Mouse (Mus musculus) lung, embryonic 15.5 days (tissue): ENCODE results near the gene Pea15a. TPM values are rescaled to one million over a fixed set of nuclear protein-coding genes. Genes with fewer than 3 reads are reported as not detected.
A peak's percentile ranks its signal among the peaks of the same experiment; 100 is the strongest.

ENCODE experiments used
- ATAC-seq: fragments of 200-750 bp; cut with Nextera tagmentation; 2 replicates; pipeline ENCODE4 v1.8.0; 2017; ENCODE audit warnings: moderate number of reproducible peaks, borderline replicate concordance; ENCODE audit not compliant: low FRiP score, low TSS enrichment; ENCODE audit errors: extremely low read depth
- H3K27ac ChIP-seq: fragments of 300-500 bp; sonication (generic); 2 replicates; pipeline ENCODE4 v1.5.1; 2015; ENCODE audit warnings: moderate library complexity, mild to moderate bottlenecking, inconsistent platforms
- H3K27me3 ChIP-seq: fragments of 300-500 bp; sonication (generic); 2 replicates; pipeline ENCODE4 v1.6.1; 2015; ENCODE audit warnings: inconsistent platforms
- H3K36me3 ChIP-seq: fragments of 300-500 bp; sonication (generic); 2 replicates; pipeline ENCODE4 v1.6.1; 2015; ENCODE audit warnings: inconsistent platforms
- H3K4me1 ChIP-seq: fragments of 300-500 bp; sonication (generic); 2 replicates; pipeline ENCODE4 v1.6.1; 2015; ENCODE audit warnings: inconsistent platforms
- H3K4me2 ChIP-seq: fragments of 300-500 bp; sonication (generic); 2 replicates; pipeline ENCODE4 v1.6.1; 2015; ENCODE audit warnings: inconsistent platforms, mild to moderate bottlenecking, moderate library complexity
- H3K4me3 ChIP-seq: fragments of 300-500 bp; sonication (generic); 2 replicates; pipeline ENCODE4 v1.5.1; 2015; ENCODE audit warnings: mild to moderate bottlenecking, inconsistent platforms
- H3K9ac ChIP-seq: fragments of 300-500 bp; sonication (generic); 2 replicates; pipeline ENCODE4 v1.6.1; 2015; ENCODE audit warnings: inconsistent platforms
- H3K9me3 ChIP-seq: fragments of 300-500 bp; sonication (generic); 2 replicates; pipeline ENCODE4 v1.6.1; 2016; ENCODE audit warnings: inconsistent platforms
- whole genome bisulfite sequencing: fragments of 180-500 bp; shearing (Covaris S2); methylation state at CpG from one replicate; pipeline ENCODE4 v1.1.7; 2015; 5-methylcytosine and 5-hydroxymethylcytosine counted together
- polyA plus RNA-seq: library from polyadenylated mRNA; unstranded; fragments of >200 nt; fragmentation: Nextera tagmentation; extraction: Ambion mirVana; gene quantifications from 2 replicates; pipeline ENCODE4 v1.2.1, GENCODE M21; 2015

Pea15a gene
- polyA plus RNA-seq, 1 experiment from 2014 or later: 146 TPM

DNA sequence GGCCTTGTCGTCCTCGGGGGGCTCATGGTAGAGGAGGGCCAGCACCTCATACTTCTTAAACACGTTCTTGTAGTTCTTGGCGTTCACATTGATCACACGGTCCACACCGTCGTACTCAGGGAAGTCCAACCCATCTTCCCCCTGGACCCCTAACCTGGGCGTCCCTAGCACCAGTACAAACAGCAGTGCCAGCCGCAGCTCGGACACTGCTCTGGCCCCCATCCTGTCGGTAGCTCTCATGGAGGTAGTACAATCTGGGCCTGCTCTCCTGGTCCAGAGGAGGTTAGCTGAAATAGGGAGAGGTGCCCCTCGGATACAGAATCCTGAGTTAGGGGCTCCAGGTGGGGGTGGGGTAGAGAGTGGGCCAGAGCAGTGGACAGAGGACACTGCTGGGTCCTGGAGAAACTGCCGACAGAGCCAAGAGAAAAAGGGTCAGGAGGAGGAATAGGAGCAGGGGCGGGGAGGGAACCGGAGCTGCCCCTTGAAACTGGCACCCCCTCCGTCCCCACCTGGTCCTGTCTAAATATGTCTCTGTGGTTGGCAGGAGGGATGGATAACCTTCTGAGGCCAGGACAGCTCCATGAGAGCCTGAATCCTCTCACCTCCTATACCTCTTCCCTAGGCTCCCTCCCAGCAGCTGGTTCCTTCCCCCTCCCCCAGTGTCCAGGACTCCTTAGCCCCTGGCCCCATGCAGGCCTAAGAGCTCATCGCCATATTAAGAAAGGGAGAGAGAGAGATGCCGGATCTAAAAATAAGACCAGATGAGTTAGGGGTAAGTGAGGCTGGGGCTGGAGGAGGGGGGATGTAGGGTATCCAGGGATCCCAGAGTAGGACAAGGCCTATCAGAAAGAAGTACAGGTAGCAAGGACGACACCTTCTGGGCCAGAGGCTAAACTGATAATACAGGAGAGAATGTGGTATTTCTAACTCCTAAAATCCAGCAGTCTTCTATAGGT, 13.1 kb upstream of the Pea15a start, which contains the start of gene Casq1:
Gene Casq1 (minus strand): TSS at position 418 of the 956 bp plus-strand sequence.
- Histone ChIP-seq H3K4me2 (no peak within 1 kb of the TSS; the same call in 1 of the 2 replicates), H3K36me3 (no peaks in the 10 kb centered on the region), H3K4me3 (no peak within 1 kb of the TSS), H3K27me3 (no peaks in the 10 kb centered on the region), H3K9me3 (no peaks in the 10 kb centered on the region), H3K9ac (no peak within 1 kb of the TSS), H3K4me1 (peaks cover 50% of the 10 kb centered on the region), H3K27ac (peak within 1 kb of the TSS; percentile 61)
- WGBS: 74% methylated on average over 19 of the region's 19 CpGs
- no peak for ATAC-seq

- Histone ChIP-seq H3K9me3 (no peaks in the 10 kb centered on the region), H3K4me1 (peaks cover 62% of the 10 kb centered on the region), H3K27ac (no peak overlapping the region), H3K4me3 (no peak overlapping the region), H3K27me3 (no peaks in the 10 kb centered on the region), H3K9ac (no peak overlapping the region), H3K36me3 (no peaks in the 10 kb centered on the region), H3K4me2 (no peak overlapping the region)
- whole genome bisulfite sequencing: 56% methylated on average over 15 of the region's 15 CpGs
- no peak for ATAC-seq
These were observed 11.7 kb upstream of the Pea15a start for GRCm38 (mm10) chr1:172218164-172218910.

GRCm38 (mm10) chr1:172217148-172217547, 10.5 kb upstream of the Pea15a start:
- peak overlapping the region; percentile 72 for H3K27ac ChIP-seq
- H3K4me2 ChIP-seq: peak overlapping the region; percentile 47
- 2% methylated on average over 5 of the region's 5 CpGs for WGBS
- H3K27me3 ChIP-seq: no peaks in the 10 kb centered on the region
- H3K9ac ChIP-seq: peak overlapping the region; percentile 31
- peaks cover 72% of the 10 kb centered on the region for H3K4me1 ChIP-seq
- no peaks in the 10 kb centered on the region for H3K9me3 ChIP-seq
- no peaks in the 10 kb centered on the region for H3K36me3 ChIP-seq
- H3K4me3 ChIP-seq: peak overlapping the region; percentile 2; the same call in 1 of the 2 replicates
- ATAC-seq: peak; percentile 59; the same call in 1 of the 2 replicates

- no peak for ATAC-seq
- no peaks in the 10 kb centered on the region for H3K9me3 ChIP-seq
- no peak overlapping the region for H3K4me2 ChIP-seq
- 25% methylated on average over 3 of the region's 3 CpGs for WGBS
- H3K9ac ChIP-seq: no peak overlapping the region
- H3K36me3 ChIP-seq: no peaks in the 10 kb centered on the region
- H3K4me3 ChIP-seq: no peak overlapping the region
- no peaks in the 10 kb centered on the region for H3K27me3 ChIP-seq
- H3K27ac ChIP-seq: no peak overlapping the region
- peaks cover 54% of the 10 kb centered on the region for H3K4me1 ChIP-seq
These were observed 8.1 kb upstream of the Pea15a start for GRCm38 (mm10) chr1:172214748-172215147.

DNA sequence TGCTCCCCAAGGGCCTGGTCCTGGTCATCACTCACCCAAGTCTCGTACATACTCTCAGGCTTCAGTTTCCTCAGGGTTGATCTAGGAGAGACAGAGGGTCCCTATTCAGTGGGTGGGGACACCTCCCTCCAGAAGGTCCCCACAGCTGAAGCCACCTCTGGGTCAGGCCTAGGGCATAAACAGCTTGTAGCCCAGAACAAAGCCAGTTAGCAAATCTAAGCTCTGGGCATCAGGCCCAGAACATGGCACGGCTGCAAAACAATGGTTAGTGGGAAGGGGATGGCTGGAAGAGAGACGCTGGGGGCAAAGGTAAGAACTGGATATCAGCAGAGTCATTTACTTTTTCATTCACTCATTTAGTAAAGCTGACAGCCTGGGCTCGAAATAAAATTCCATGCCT, 7.2 kb upstream of the Pea15a start:
- H3K27me3 ChIP-seq: no peaks in the 10 kb centered on the region
- H3K4me1 ChIP-seq: peaks cover 45% of the 10 kb centered on the region
- WGBS: 63% methylated on average over 4 of the region's 4 CpGs
- no peak overlapping the region for H3K4me3 ChIP-seq
- no peaks in the 10 kb centered on the region for H3K36me3 ChIP-seq
- no peak overlapping the region for H3K9ac ChIP-seq
- no peak overlapping the region for H3K4me2 ChIP-seq
- no peak for ATAC-seq
- no peak overlapping the region for H3K27ac ChIP-seq
- H3K9me3 ChIP-seq: no peaks in the 10 kb centered on the region

DNA sequence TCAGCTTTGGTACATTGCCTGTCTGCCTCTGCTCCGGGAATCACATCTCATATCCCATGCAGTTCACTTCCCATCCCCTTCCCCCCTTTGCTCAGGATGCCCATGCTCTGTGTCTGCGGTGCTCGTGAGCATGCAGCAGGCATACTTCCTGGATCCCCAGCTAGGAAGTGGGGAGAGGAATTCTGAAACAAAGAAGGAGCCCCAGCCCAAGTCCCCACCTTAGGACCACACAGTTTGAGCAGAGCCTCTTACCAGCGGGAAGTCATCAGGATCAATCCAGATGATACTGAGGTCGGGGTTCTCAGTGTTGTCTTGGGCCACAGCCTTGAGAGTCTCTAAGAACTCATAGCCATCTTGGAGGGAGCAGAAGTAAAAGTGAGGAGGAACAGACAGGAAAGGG, 6.2 kb upstream of the Pea15a start:
- Histone ChIP-seq H3K27me3 (no peaks in the 10 kb centered on the region), H3K9ac (no peak overlapping the region), H3K27ac (no peak overlapping the region), H3K4me1 (peaks cover 42% of the 10 kb centered on the region), H3K4me2 (no peak overlapping the region), H3K4me3 (no peak overlapping the region), H3K9me3 (no peaks in the 10 kb centered on the region), H3K36me3 (no peaks in the 10 kb centered on the region)
- no peak for ATAC-seq
- WGBS: 34% methylated on average over 5 of the region's 5 CpGs

DNA sequence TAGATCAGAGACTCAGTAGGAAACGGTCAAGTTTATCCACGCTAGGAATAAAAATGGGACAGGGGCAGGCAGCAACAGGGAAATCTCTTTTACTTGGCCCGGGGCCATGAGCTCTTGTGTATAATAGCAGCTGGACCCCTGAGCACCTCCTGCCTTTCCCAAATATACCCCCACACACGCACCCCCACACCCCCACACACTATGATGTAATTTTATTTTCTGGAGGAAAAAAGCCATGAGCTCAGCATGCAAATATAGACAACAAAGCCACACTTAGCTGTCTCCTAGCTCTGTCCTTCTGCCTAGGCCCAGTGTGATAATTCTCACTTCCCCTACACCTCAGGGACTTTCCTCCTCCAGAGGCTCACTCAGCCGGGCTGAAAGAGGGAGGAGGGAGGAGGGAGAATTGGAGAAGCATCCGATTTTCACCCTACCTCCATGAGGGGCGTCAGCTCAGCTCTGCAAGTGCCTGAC, 544 bp upstream of the Pea15a start:
- no peaks in the 10 kb centered on the region for H3K27me3 ChIP-seq
- H3K9ac ChIP-seq: no peak overlapping the region
- 7% methylated on average over 7 of the region's 7 CpGs for WGBS
- H3K27ac ChIP-seq: peak overlapping the region; percentile 90
- no peaks in the 10 kb centered on the region for H3K9me3 ChIP-seq
- H3K4me2 ChIP-seq: peak overlapping the region; percentile 70
- H3K4me3 ChIP-seq: peak overlapping the region; percentile 59
- no peaks in the 10 kb centered on the region for H3K36me3 ChIP-seq
- peak; percentile 2; the same call in 1 of the 2 replicates for ATAC-seq
- H3K4me1 ChIP-seq: peaks cover 54% of the 10 kb centered on the region

- no peak for ATAC-seq
- no peaks in the 10 kb centered on the region for H3K36me3 ChIP-seq
These were observed 890 bp downstream of the Pea15a start for GRCm38 (mm10) chr1:172205741-172206087.

DNA sequence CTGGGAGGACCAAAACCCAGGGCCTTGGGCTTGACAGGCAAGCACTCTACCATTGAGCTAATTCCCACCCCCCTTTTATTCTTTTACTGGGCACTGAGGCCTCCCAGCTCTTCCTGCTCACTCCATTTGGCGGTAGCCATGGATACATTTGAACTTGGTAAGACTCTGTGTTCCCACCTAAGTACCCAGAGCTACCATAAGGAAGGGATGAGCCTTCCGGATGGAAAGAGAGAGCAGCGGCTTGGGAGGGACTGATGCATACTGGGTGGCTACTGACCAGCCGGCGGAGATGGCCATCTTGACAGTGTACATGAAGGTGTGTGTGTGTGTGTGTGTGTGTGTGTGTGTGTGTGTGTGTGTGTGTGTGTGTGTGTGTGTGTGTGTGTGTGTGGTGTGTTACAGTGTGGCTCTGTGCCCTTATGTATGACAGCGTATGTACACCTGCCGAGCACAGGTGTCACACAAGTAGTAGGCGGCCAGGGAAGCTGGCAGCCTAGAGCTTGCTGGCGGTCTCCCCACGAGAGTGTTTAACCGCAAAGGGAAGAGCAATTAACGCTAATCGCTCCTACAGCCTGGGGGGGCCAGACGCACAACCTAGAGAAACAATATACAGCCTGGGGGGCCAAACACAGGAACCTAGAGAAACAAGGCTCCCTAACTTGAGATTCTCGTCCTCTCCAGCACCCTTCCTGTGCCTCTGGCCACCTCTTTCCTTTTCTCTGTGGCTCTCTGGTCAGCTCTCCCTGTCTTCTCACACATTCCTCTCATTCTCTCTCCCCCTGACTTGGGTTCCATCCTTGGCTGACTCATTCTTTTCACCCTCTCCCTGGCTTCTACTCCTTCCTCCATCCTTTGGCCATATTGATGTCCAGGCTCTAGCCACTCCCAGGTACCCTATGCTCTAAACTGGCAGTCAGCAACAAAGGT, 1.5 kb downstream of the Pea15a start:
- H3K9ac ChIP-seq: peak overlapping the region; percentile 60
- 44% methylated on average over 15 of the region's 15 CpGs for WGBS
- peak overlapping the region; percentile 59 for H3K4me3 ChIP-seq
- peaks cover 66% of the 10 kb centered on the region for H3K4me1 ChIP-seq
- H3K27ac ChIP-seq: peak overlapping the region; percentile 90
- H3K4me2 ChIP-seq: peak overlapping the region; percentile 70
- H3K27me3 ChIP-seq: no peaks in the 10 kb centered on the region
- H3K36me3 ChIP-seq: peaks cover 4% of the 10 kb centered on the region; the same call in 1 of the 2 replicates
- ATAC-seq: no peak
- no peaks in the 10 kb centered on the region for H3K9me3 ChIP-seq

More at GRCm38 (mm10) chr1:172205741-172206087, 890 bp downstream of the Pea15a start:
- peak overlapping the region; percentile 59 for H3K4me3 ChIP-seq
- peak overlapping the region; percentile 70 for H3K4me2 ChIP-seq
- H3K9ac ChIP-seq: peak overlapping the region; percentile 60
- WGBS: 11% methylated on average over 3 of the region's 3 CpGs
- peak overlapping the region; percentile 90 for H3K27ac ChIP-seq
- H3K9me3 ChIP-seq: no peaks in the 10 kb centered on the region
- no peaks in the 10 kb centered on the region for H3K27me3 ChIP-seq
- peaks cover 62% of the 10 kb centered on the region for H3K4me1 ChIP-seq

DNA sequence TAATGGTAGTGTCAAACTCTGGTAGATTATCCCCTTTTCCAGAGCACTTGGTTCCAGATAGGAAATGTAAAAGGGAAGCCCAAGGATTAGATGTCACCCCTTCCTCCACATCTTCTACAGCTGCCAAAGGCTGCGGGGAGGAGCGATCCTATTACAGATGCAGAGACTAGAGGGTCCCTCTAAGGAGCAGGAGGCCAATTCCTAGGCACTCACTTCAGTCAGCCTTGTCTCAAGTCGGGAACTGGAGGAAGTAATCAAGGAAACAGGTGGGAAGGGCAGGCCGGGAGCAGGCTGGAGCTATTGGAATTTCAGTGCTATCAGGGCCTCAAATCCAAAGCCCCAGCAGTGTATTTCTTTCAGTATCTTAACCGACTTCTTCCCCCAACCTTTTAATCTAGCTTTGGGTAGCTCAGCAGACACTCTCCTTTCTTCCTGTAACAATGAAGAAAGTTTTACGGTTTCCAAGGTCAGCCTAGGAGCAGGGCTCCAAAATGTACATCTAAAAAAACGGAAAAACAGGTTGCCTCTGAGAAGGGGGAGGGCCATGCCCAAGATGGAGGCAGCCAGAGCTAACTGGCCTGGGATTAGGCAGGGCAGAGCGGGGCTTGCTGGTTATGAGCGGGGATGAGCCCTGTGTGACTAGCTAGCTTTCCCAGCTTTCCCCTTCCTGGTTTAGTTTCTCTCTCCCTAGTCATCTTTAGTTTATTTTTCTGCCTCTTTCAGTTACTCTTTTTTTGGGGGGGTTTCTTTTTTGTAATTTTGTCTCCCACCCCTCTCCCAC, 2.4 kb downstream of the Pea15a start:
- H3K36me3 ChIP-seq: peaks cover 12% of the 10 kb centered on the region; the same call in 1 of the 2 replicates
- peak overlapping the region; percentile 22; the same call in 1 of the 2 replicates for H3K9ac ChIP-seq
- WGBS: 21% methylated on average over 9 of the region's 9 CpGs
- peak overlapping the region; percentile 70 for H3K4me2 ChIP-seq
- H3K27ac ChIP-seq: peak overlapping the region; percentile 90
- no peak overlapping the region for H3K4me3 ChIP-seq
- H3K27me3 ChIP-seq: no peaks in the 10 kb centered on the region
- H3K9me3 ChIP-seq: no peaks in the 10 kb centered on the region
- peaks cover 71% of the 10 kb centered on the region for H3K4me1 ChIP-seq
- ATAC-seq: no peak
